Mouse (Mus musculus): ENCODE data around the gene Dars2.
"Not testable (repeated sequence)": the region's sequence is repeated elsewhere in the genome, so short reads cannot be mapped to it uniquely, and the experiment has no call there.

Dars2 gene

DNA sequence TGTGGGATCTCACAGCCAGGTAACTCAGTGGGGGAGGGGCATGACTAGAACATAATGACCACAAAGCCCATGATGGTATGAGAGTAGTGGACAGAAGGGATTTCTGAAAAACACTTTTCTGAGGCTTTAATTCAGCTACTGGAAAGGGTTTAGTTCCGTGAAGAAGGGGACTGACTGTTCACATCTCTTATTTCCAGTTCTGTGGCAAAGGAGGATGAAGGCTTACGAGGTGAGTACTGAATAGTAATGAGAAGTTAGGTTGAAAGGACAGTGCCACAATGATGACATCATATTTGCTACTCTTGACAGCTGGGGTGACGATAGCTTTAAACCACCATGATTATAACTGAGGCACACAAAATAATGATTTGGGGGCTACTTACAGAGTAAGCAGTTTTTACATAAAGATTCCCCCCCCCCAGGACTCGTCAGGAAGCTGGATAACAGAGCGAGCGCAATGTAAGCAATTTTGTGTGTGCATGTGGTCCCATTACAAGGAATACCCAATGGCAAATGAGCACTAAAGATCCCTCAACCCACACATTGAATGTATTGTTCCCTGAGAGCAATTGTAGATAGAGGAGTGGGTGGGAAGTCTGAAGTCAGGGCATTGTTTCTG is 34.6 kb downstream of the Dars2 start:
- DNase-seq (ENCODE audit: extremely low spot score, low spot score), result peak; percentile 35

DNA sequence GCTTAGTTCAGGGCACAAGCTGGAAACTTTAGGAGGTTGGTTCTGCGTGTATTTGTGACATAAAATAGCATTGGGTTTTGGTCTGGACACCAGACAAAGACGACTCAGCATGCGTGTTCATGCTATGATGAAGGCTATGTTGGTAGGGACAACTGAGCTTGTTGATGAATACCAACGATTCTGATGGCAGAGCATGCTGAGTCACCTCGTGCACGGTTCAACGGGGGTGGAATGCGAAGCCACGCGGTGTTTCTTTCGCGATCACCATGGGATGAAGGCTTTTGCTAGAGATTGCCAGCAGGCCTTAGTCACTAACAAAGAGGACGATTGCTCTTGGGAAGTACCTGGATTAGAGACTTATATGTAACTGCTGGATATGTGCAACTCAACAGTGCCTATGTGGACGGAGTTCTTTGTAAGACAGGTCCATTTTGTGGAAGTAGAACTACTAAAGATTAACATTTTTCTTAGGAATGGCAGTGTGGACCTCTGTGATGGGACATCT is 35.1 kb downstream of the Dars2 start:
- DNase-seq (ENCODE audit: extremely low spot score, low spot score), result no peak

DNA sequence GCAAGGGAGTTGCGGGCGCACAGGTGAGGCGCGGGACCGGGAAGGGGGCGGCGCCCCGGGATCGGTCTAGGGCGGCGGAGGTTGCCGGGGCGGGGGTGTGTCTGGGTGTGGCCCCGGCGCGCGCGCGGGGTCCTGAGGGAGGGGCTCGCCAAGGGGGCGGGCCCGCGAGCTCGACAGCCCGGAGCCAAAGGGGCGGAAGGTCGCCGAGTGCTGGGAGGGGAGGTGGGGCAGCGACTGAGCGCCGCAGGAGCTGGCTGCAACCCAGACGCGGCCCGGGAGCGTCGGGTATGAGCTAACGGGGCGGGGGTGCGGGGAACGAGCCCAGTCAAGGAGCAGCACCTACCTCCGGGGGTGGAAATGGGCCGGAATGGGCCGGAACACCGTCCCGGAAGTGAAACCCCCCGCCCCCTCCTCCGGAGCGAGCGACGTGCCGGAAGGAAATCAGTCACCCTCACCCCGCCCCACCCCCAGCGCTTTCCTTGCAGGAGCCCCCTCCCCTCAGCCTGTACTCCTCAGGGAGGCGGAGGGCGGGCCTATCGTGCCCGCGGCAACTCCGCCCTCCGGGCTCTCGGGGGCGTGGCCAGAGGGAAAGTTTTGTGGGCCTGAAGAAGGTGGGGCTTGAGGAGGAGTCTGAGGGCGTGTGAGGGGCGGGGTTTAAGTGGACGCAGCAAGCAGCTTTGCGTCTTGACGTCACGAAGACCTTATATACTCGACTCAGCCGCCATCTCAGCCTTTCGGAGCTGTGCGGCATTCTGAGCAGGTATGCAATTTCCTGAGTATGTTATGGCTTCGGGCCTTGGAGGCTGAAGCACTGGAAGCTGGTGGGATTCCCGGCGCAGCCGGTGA is 35.8 kb downstream of the Dars2 start, which contains the start of gene Zbtb37:
Gene Zbtb37, minus strand, starts transcription at position 415 of the 846 bp plus-strand sequence.
- DNase-seq (ENCODE audit: extremely low spot score, low spot score), result peak; percentile 99

DNA sequence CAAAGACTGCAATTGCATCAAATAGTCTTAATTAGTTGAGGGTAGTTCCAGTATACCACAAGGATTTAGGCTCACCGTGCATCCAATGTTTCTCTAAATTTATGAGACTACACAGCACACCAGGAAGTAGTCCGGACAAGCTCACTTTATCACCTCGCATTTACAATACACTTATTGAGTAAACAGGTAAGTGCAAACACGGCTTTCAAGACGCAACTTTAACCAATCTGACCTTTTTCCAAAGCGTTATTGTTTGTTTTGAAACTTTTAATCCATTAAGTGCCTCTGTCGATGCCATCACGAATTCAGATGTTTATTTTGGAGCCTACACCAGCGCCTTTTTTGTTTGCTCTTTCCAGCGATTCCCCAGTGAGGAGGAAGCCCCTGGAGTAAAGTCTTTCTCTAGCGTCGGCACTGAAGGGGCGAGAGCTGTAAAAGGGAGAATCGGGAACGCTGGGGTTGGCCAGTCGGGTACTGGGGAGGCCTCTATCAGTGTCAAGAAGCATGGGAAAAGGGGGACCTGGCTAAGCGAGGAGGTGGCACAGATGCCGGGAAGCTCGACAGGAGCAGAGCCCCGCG is 36.5 kb downstream of the Dars2 start:
- DNase-seq (ENCODE audit: extremely low spot score, low spot score), result no peak

DNA sequence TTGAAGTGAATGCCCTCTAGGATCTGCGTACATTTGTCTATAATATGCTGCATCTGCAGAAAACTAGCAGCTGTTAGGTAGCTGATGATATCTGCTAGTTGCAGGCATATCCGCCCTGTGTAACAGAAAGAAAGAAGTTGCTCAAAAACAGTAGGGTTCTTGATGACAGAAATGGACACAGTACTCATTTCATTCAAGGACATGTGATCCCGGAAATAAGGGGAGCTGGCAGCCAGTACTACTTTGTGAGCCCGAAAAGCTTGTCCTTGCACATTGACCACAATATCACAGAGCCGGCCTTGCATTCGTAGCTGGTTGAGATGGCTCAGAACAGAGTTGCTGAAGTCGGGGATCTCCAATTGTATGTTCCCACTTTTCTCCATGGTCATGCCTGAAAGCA is 38.1 kb downstream of the Dars2 start:
- no peak for DNase-seq (ENCODE audit: extremely low spot score, low spot score)

DNA sequence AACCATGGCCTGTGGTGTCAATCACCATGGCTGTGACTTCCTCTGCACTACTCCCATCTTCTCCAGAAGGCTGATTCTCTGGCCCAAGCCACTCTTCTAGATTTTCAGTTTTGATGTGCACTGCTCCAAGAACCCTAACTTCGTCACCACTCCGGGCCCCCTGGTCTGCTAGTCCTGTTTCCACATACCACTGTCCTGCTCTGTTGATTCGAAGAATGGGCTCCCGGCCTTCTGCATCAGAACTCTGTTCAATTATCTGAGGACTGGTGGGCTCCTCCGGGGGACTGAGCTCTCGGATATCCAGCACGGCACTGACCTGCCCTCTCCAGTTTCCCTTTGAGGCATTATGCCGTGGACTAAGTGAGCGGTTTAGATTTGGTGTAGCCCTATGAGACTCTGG is 38.6 kb downstream of the Dars2 start:
- no peak for DNase-seq (ENCODE audit: extremely low spot score, low spot score)

DNA sequence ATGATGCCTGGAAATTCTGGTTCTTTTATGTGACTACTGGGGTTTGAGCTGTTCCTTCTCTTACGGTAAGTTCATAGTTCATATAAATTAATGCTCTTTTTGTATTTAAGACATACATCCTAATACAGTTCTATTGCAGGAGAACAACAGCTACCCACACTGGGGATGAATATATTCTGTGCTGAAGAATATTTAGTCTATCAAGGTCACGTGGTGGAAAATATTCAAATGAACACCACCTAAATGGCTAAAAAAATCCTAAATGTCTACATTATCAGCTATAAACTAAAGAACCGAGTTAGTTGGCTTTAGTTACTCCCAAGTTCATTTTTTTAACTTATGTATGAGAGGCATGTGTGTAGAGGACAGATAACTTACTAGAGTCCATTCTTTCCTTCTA is 40.4 kb downstream of the Dars2 start:
- DNase-seq (ENCODE audit: extremely low spot score, low spot score), result no peak

DNA sequence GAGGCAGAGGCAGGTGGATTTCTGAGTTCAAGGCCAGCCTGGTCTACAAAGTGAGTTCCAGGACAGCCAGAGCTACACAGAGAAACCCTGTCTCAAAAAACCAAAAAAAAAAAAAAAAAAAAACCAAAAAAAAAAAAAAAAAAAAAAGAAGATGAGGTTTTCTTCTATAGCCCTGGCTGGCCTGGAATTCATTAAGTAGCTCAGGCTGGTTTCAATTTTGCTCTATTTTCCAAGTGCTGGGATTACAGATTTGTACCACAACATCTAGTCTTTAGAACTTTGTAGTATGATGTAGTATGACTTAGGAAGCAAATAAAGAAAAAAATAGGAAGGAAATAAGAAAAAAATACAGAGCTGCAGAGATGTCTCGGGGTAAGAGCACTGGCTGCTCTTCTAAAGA is 42.0 kb downstream of the Dars2 start:
- not testable (repeated sequence) for DNase-seq (ENCODE audit: extremely low spot score, low spot score)

DNA sequence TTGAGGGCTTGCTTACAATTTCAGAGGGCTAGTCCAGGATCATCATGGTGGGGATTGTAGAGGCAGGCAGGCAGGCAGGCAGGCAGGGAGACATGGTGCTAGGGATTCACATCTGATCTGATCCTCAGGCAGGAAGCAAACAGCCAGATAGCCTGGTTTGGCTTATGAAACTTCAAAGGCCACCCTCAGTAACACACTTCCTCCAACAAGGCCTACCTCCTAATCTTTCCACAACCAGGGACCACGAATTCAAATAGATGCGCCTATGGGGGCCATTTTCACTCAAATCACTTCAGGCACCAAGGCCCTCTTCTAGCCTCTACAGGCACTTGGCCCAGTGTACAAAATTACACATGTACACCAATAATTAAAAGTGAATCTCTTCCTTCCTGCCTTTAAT is 43.3 kb downstream of the Dars2 start:
- DNase-seq (ENCODE audit: extremely low spot score, low spot score), result no peak

DNA sequence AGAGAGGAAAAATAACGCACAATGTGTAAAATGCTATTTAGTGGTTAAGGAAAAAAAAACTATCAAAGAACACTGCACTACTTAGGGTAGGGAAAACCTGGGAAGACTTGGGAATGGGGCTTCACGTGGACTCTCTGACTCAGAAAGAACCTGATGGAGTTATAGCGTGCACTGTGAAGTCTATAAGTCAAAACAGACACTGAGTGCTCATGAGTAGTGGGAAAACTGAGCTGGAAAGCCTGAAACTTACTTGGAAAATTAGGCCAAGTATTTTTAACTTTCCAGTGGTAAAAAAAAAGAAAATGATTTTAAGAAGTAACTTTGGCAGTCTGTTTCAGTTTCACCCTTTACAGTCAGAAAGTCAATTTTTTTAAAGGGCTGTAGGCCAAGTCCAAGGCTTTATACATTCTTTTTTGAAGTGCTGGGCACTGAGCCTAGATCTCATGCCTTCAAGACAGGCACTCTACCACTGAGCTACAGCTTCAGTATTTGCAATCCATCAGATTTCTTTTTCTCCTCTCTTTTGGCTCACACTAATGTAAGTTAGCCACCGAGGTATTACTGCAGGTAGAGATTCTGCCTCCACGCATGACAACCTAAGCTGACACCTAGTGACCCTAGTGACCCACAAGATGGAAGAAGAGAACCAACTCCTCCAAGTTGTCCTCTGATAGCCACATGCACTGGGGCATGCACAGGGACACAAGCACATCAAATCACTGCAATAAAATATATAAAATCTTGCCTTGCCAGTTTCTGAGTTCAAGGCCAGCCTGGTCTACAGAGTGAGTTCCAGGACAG is 44.8 kb downstream of the Dars2 start:
- DNase-seq (ENCODE audit: extremely low spot score, low spot score), result no peak

DNA sequence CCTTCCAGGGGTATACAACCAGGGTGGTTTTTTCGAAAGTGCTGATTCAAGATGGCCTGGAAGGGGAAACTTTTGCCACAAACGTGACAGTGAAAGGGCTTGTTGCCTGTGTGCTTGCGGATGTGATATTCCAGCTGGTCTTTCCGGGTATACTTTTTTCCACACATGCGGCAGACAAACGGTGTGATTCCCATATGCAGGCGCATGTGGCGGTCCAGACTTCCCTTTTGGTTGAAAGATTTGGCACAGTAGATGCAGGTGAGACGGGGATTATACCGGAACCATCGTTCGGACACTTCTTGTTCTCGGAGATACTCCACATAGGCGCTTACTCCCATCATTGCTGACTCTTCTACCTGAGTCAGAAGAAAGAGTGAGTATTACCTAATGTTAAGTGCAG is 50.4 kb downstream of the Dars2 start:
- DNase-seq (ENCODE audit: extremely low spot score, low spot score), result no peak

DNA sequence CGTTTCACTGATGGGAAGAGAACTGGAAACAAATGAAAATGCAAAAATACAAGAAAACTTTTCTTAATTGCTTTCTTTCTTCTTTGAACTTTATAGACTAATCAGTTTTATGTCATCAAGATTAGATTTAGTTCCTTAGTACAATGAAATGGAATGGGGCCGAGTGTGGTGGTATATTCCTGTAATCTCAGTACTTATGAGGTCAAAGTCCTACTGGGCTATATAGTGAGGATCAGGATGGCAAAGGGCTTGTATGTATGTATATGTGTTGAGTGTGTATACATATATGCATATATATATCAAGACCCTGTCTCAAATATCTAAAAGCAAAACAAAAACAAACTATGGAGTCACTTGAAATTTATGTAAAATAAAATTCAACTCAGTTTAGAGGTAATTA is 54.1 kb downstream of the Dars2 start:
- DNase-seq (ENCODE audit: extremely low spot score, low spot score), result no peak

DNA sequence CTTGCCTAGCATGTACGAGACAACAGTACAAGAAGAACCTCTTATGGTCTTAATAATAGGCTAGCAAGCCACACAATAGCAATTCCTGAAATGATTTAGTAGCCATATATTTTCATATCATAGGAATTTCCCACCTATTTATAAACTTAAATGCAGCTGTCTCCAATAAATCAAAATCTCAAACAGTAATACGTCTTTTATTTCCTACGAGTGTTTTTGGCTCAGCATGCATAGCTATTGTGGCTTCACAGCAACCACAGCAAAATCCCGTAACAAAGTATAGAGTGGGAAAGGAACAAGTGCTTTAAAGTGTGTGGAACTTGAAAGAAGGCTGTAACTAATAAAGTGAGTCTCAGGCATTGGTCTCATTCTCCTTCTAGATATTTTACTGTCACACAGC is 60.0 kb downstream of the Dars2 start:
- DNase-seq (ENCODE audit: extremely low spot score, low spot score), result no peak

DNA sequence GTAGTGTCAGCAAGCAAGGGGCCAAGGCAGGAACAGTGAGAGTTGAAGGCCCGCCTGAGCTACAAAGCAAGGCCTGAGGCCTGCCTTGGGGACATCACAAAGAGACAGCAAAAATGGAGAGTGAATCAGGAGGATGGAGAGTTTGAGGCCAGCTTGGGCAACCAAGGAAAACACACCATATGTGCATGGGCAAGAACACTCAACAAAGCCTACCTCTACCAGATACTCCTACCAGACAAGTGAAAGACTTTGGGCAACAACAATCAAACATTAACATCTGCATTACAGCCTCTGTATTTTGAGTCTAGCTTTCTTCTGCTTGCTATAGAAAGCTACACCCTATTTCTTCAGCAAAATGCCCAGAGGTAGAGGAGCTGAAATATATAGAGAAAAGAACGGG is 62.4 kb downstream of the Dars2 start:
- DNase-seq (ENCODE audit: extremely low spot score, low spot score), result no peak

DNA sequence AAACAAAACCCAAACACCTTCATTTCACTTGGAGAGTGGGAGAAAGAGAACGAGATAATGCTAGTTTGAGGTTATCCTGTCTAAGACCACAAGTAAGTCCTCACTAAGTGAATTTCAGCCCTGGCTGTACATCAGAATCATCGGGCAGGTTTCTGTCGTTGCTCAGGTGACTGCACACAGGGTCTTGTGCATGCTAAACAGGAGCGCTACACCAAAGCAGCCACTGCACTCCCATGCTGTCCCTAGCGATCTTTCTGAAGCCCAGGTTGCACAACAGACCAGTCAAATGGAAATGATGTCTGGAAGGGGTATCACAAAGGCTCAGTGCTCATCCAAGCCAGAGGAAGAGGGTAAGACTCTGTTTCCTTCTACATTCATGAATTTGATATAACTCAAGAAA is 64.0 kb downstream of the Dars2 start:
- no peak for DNase-seq (ENCODE audit: extremely low spot score, low spot score)

DNA sequence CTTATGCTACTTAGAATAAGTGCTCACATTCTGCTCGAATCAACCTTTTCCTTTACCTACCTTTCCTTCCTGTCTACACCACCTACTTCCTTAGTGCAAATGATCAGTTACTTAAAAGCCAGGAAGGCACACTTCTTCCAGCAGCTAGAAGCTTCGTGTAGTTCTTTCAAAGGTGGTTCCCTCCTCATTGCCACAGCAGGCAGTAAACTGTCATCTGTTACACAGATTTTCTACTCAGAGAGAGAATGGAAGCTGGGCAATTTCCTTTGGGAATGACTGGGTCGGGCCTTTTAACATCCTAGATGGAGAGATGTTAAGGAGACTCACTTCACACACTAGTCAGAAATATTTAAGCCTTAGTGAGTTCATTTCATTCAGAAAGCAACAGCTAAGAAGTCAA is 64.9 kb downstream of the Dars2 start:
- DNase-seq (ENCODE audit: extremely low spot score, low spot score), result no peak

DNA sequence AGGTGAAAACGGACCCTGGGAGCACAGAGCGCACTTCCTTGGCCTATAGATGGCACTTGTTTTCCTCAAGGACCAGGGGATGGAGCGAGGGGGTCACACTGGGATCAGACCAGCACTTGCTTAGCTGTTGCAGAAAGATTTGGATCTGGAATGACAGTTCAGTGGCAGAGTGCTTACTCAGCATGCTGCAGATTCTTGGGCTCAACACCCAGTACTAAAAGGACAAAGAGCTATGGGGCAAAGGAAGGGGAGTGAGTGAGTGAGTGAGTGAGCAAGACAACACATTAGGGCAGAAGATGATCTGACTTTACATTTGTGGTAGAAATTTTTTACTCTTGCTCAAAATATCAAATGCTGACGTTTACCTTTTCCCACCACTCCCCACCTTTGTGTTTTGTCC is 65.5 kb downstream of the Dars2 start:
- DNase-seq (ENCODE audit: extremely low spot score, low spot score), result no peak

DNA sequence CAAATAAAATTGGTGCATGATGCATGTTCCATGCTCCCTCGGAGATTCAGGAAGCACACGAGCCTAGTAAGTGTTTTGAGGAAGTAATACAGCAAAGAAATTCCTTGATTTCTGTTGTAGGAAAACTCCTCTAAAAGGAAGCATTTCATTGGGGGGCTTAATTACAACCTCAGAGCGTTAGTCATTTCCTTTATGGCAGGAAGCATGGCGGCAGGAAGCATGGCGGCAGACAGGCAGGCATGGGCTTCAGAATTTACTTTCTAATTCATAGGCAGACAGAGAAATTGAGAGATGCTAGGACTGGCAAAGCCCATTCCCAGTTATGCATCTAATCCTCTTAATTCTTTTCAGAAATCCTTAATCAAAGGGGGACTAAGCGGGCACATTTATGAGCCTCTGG is 76.6 kb downstream of the Dars2 start:
- no peak for DNase-seq (ENCODE audit: extremely low spot score, low spot score)
